Mouse (Mus musculus) forebrain, embryonic 12.5 days (tissue): Measurements from ENCODE around the gene Adk. TPM values are rescaled to one million over a fixed set of nuclear protein-coding genes. Genes with fewer than 3 reads are reported as not detected.

Experiments
- ATAC-seq: fragments of 200-750 bp; cut with Nextera tagmentation; 2 replicates; pipeline ENCODE4 v1.8.0; 2017; ENCODE audit warnings: moderate TSS enrichment; ENCODE audit not compliant: low FRiP score
- H3K27ac ChIP-seq: fragments of 300-500 bp; sonication (generic); 2 replicates; pipeline ENCODE4 v1.5.1; 2016; ENCODE audit warnings: mild to moderate bottlenecking
- H3K27me3 ChIP-seq: fragments of 300-500 bp; sonication (generic); 2 replicates; pipeline ENCODE4 v1.6.1; 2016; ENCODE audit warnings: mild to moderate bottlenecking
- H3K36me3 ChIP-seq: fragments of 300-500 bp; sonication (generic); replicated peaks from 2 replicates; pipeline ENCODE4 v1.6.1; 2016; ENCODE audit warnings: mild to moderate bottlenecking
- H3K4me1 ChIP-seq: fragments of 300-500 bp; sonication (generic); 2 replicates; pipeline ENCODE4 v1.6.1; 2016
- H3K4me2 ChIP-seq: fragments of 300-500 bp; sonication (generic); 2 replicates; pipeline ENCODE4 v1.6.1; 2016; ENCODE audit warnings: mild to moderate bottlenecking, moderate library complexity
- H3K4me3 ChIP-seq: fragments of 300-500 bp; sonication (generic); replicated peaks from 2 replicates; pipeline ENCODE4 v1.5.1; 2016; ENCODE audit warnings: mild to moderate bottlenecking
- H3K9ac ChIP-seq: fragments of 300-500 bp; sonication (generic); 2 replicates; pipeline ENCODE4 v1.6.1; 2016; ENCODE audit warnings: mild to moderate bottlenecking
- H3K9me3 ChIP-seq: fragments of 300-500 bp; sonication (generic); 2 replicates; pipeline ENCODE4 v1.6.1; 2016
- WGBS: fragments of 180-500 bp; shearing (Covaris S2); methylation state at CpG from one replicate; pipeline ENCODE4 v1.1.7; 2016; 5-methylcytosine and 5-hydroxymethylcytosine counted together
- polyA plus RNA-seq: library from polyadenylated mRNA; unstranded; fragments of >200 nt; fragmentation: Nextera tagmentation; extraction: Ambion mirVana; gene quantifications from 2 replicates; pipeline ENCODE4 v1.2.1, GENCODE M21; 2016

Gene Adk
- polyA plus RNA-seq, 1 experiment from 2014 or later: 117 TPM

- 42% methylated on average over 4 of the region's 4 CpGs for WGBS
- ATAC-seq: no peak
- no peaks in the 10 kb centered on the region for H3K9me3 ChIP-seq
- H3K36me3 ChIP-seq: no peaks in the 10 kb centered on the region
- H3K9ac ChIP-seq: no peak overlapping the region
- H3K4me1 ChIP-seq: peaks cover 12% of the 10 kb centered on the region
- no peak overlapping the region for H3K4me3 ChIP-seq
- H3K27ac ChIP-seq: no peak overlapping the region; the same call in 1 of the 2 replicates
- no peak overlapping the region for H3K4me2 ChIP-seq
- H3K27me3 ChIP-seq: no peaks in the 10 kb centered on the region
Measured at GRCm38 (mm10) chr14:21490141-21490540, 437.8 kb downstream of the Adk start.

Other genes with a start within 250 kb of the Adk start
- gene Plau, start 215.9 kb upstream of the Adk start, polyA plus RNA-seq: 0.10 and 0.15 TPM in 2 replicates
- 20.0 and 21.4 TPM in 2 replicates for gene Vcl, start 123.2 kb upstream of the Adk start, polyA plus RNA-seq
- 121 and 127 TPM in 2 replicates for gene Ap3m1, start 66 bp upstream of the Adk start, polyA plus RNA-seq